Mouse (Mus musculus) CH12.LX (cell line): Measurements from ENCODE around the gene Gm29564. TPM values are rescaled to one million over a fixed set of nuclear protein-coding genes. Genes with fewer than 3 reads are reported as not detected.
"Not testable (repeated sequence)": the region's sequence is repeated elsewhere in the genome, so short reads cannot be mapped to it uniquely, and the experiment has no call there.

Source experiments
- DNase-seq: peaks from one replicate; pipeline ENCODE4 v3.0.0-alpha.2; 2013; ENCODE audit errors: extremely low read depth
- H3K27ac ChIP-seq: 2 replicates; pipeline ENCODE4 v1.5.1; 2012; ENCODE audit warnings: low read depth, mild to moderate bottlenecking, control low read depth, moderate library complexity; ENCODE audit not compliant: insufficient read depth
- H3K27me3 ChIP-seq: replicated peaks from 2 replicates; pipeline ENCODE3; 2012; ENCODE audit warnings: inconsistent platforms
- H3K36me3 ChIP-seq, 2 experiments: replicated peaks in 1 of 2; 2 replicates each; pipeline versions ENCODE3 to v1.6.1; 2012; ENCODE audit warnings: inconsistent platforms in 1 of 2, low read length in 1 of 2, mild to moderate bottlenecking in 1 of 2, mixed read lengths in 1 of 2, moderate library complexity in 1 of 2; ENCODE audit not compliant: control insufficient read depth in 1 of 2, insufficient read depth in 1 of 2
- H3K4me1 ChIP-seq, 2 experiments: 2 replicates each; pipeline ENCODE4 v1.6.1; 2012; ENCODE audit warnings: inconsistent platforms in 1 of 2, moderate library complexity in 1 of 2; ENCODE audit not compliant: insufficient read depth in 2 of 2, control insufficient read depth in 1 of 2
- H3K4me2 ChIP-seq: 2 replicates; pipeline ENCODE4 v1.6.1; 2012; ENCODE audit warnings: low read depth, mild to moderate bottlenecking, control low read depth; ENCODE audit not compliant: poor library complexity, insufficient read depth, severe bottlenecking
- H3K4me3 ChIP-seq, 3 experiments: fragments of 150-350 bp in 1 of 3; sonication (generic) in 1 of 3; replicated peaks in 1 of 3; 2 replicates each; pipeline versions ENCODE3 to v1.5.1; 2011 to 2012; ENCODE audit warnings: low read depth in 2 of 3, low read length in 2 of 3, mild to moderate bottlenecking in 2 of 3, moderate library complexity in 2 of 3, control low read depth in 1 of 3, improper control_type of control experiment in 1 of 3, inconsistent platforms in 1 of 3, mixed read lengths in 1 of 3; ENCODE audit not compliant: poor library complexity in 1 of 3
- H3K79me2 ChIP-seq: replicated peaks from 2 replicates; pipeline ENCODE4 v1.6.1; 2012; ENCODE audit warnings: mild to moderate bottlenecking, moderate library complexity; ENCODE audit not compliant: control insufficient read depth, poor library complexity, insufficient read depth, severe bottlenecking; ENCODE audit errors: extremely low read depth
- H3K9ac ChIP-seq: 2 replicates; pipeline ENCODE4 v1.6.1; 2012; ENCODE audit warnings: low read depth, mild to moderate bottlenecking, control low read depth, moderate library complexity; ENCODE audit not compliant: insufficient read depth
- H3K9me3 ChIP-seq: replicated peaks from 2 replicates; pipeline ENCODE3; 2012; ENCODE audit warnings: low read length, inconsistent platforms, mixed read lengths
- dilution Hi-C: fragments of 300-500 bp; cut with MboI; formaldehyde crosslinking; loops from 2 replicates; pipeline ENCODE4 v1.14.3; 2020; ENCODE audit warnings: low sequenced_read_pairs; ENCODE audit not compliant: extremely low pct_unique_long_range_greater_than_20kb, extremely low pct_ligation_motif_present
- in situ Hi-C: fragments of 300-500 bp; cut with MboI; formaldehyde crosslinking; loops from 3 replicates; pipeline ENCODE4 v1.14.3; 2019; ENCODE audit warnings: low sequenced_read_pairs, low pct_ligation_motif_present, low pct_unique_long_range_greater_than_20kb, mixed read lengths
- polyA plus RNA-seq: library from polyadenylated mRNA; unstranded; fragments of >175 nt; gene quantifications from 2 replicates; pipeline ENCODE4 v1.2.1, GENCODE M21; 2012; ENCODE audit warnings: low read depth; ENCODE audit not compliant: insufficient read length
- total RNA-seq, 2 experiments: library from RNA; depleted of rRNA; stranded (reverse); fragments of 300-350 nt in 1 of 2; fragments of >200 nt in 1 of 2; gene quantifications; 2 replicates each; pipeline ENCODE4 v1.2.3; 2012 to 2014

Gene Gm29564
- total RNA-seq (2012; rRNA removed) (not detected in 2 replicates), total RNA-seq (2014; rRNA removed) (not detected in 2 replicates), polyA plus RNA-seq (not detected in 2 replicates)

- H3K36me3 ChIP-seq, DNase-seq, H3K9ac ChIP-seq, H3K27ac ChIP-seq, H3K4me3 ChIP-seq, dilution Hi-C loops, H3K4me2 ChIP-seq, H3K27me3 ChIP-seq, in situ Hi-C loops, H3K4me1 ChIP-seq, H3K79me2 ChIP-seq, H3K9me3 ChIP-seq: not testable (repeated sequence)
Observed at GRCm38 (mm10) chrY:78212693-78213092, at the start of gene Gm29564. Gm29564 (plus strand) TSS chrY:78212993.

Other genes starting within 250 kb of the Gm29564 start
- gene Gm20867, start 249.8 kb upstream of the Gm29564 start, total RNA-seq (2012; rRNA removed): not detected in 2 replicates
- not detected in 2 replicates for gene Gm20867, start 249.8 kb upstream of the Gm29564 start, total RNA-seq (2014; rRNA removed)
- not detected in 2 replicates for gene Gm20867, start 249.8 kb upstream of the Gm29564 start, polyA plus RNA-seq